Mouse (Mus musculus): ENCODE data around the gene Hebp1. TPM values are rescaled to one million over a fixed set of nuclear protein-coding genes. Genes with fewer than 3 reads are reported as not detected.

The Hebp1 gene
- polyA plus RNA-seq, 1 experiment from 2014 or later: 10.0 TPM

DNA sequence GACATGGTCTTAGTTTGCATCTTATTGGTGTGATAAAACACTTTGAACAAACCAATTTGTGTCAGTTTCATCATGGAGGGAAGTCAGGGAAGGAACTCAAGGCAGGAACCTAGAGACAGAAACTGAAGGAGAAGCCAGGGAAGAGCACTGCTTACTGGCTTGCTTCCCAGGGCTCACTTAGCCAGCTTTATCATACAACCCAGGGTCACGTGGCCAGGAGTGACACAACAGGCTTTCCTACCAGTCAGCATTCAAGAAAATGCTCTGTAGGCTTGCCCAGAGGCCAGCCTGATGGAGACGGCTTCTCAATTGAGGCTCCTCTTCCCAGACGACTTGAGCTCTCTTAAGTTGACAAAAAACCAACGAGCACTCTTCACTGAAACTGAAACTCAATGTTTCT is 2.9 kb downstream of the Hebp1 start:
- no peak overlapping the region for H3K4me2 ChIP-seq
- H3K4me1 ChIP-seq: peaks cover 10% of the 10 kb centered on the region
- 57% methylated on average over 4 of the region's 4 CpGs for WGBS
- H3K9ac ChIP-seq: no peak overlapping the region
- no peak overlapping the region for H3K4me3 ChIP-seq
- no peak overlapping the region for H3K27ac ChIP-seq
- H3K27me3 ChIP-seq: no peaks in the 10 kb centered on the region
- ATAC-seq (ENCODE audit: borderline replicate concordance, extremely low read depth, low FRiP score, low TSS enrichment): no peak
- H3K36me3 ChIP-seq: no peaks in the 10 kb centered on the region
- no peaks in the 10 kb centered on the region for H3K9me3 ChIP-seq

DNA sequence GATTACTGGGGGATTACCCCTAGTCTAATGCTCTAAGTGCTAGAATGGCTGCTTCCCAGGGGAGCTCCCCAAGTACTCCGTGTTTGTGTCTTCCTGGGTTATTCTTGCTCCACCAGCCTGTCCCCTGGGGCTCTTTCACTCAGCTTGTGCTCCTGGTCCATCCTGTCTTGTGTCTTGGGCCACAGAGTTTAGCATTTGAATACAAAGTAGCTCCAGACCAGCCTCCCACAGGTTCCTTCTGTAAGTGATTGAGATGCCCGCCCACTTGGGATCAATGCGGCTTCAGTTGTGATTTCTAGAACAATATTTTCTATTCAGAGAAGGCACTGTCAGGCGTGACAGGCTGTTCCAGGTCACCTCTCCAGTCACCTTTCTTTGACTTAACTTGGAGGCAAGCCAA is 4.1 kb downstream of the Hebp1 start:
- Histone ChIP-seq H3K27me3 (no peaks in the 10 kb centered on the region), H3K4me1 (peaks cover 7% of the 10 kb centered on the region), H3K27ac (no peak overlapping the region), H3K4me3 (no peak overlapping the region), H3K9me3 (no peaks in the 10 kb centered on the region), H3K36me3 (no peaks in the 10 kb centered on the region), H3K4me2 (no peak overlapping the region), H3K9ac (no peak overlapping the region)
- ATAC-seq (ENCODE audit: borderline replicate concordance, extremely low read depth, low FRiP score, low TSS enrichment): no peak
- WGBS: 56% methylated on average over 4 of the region's 4 CpGs

DNA sequence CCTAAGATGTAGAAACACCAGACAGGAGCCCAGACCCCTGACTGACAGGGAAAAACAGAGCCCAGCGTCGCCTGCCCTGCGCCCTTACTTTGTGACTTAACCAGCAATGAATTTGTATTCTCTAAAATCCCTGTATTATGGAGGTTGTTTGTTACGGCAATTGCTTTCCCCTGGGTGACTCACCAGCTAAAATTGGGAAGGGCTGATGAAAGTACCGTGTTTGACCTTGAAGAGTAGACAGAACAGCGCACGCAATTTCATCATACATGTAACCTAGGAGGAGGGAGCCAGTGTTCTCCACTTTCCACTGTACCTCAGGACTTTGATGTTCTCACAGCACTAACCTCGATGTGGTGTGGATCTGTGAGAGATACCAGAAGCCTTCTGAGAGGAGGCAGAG is 4.8 kb downstream of the Hebp1 start:
- 80% methylated on average over 8 of the region's 8 CpGs for WGBS
- ATAC-seq (ENCODE audit: borderline replicate concordance, extremely low read depth, low FRiP score, low TSS enrichment): no peak
- no peaks in the 10 kb centered on the region for H3K36me3 ChIP-seq

DNA sequence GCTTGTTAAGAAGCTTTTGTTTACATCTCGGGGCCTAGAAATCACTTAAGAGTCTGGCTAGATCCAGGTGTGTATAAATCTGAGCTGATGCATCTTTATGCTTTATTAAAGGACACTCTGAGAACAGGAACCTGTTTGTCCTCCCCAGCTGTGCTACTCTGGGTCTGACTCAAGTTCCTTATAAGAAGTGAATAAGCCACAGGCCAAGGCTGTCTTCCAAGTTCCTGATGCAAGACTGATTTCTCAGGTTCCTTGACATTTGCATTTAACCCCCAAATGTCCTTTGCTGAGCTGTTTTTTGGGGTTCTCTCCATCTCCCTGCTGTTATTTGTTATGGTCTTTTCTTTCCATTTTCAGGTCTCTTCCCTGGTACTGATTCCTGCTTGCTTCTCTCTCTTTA is 5.9 kb downstream of the Hebp1 start:
- no peak overlapping the region for H3K4me2 ChIP-seq
- H3K27ac ChIP-seq: no peak overlapping the region
- 84% methylated on average over 1 of the region's 1 CpGs for WGBS
- H3K4me3 ChIP-seq: no peak overlapping the region
- ATAC-seq (ENCODE audit: borderline replicate concordance, extremely low read depth, low FRiP score, low TSS enrichment): no peak
- H3K9me3 ChIP-seq: no peaks in the 10 kb centered on the region
- no peaks in the 10 kb centered on the region for H3K27me3 ChIP-seq
- H3K4me1 ChIP-seq: no peaks in the 10 kb centered on the region
- H3K36me3 ChIP-seq: no peaks in the 10 kb centered on the region
- H3K9ac ChIP-seq: no peak overlapping the region

More for the DNA sequence above, 4.8 kb downstream of the Hebp1 start:
- Histone ChIP-seq H3K9ac (no peak overlapping the region), H3K4me1 (peaks cover 3% of the 10 kb centered on the region; the same call in 1 of the 2 replicates), H3K27me3 (no peaks in the 10 kb centered on the region), H3K4me3 (no peak overlapping the region), H3K9me3 (no peaks in the 10 kb centered on the region), H3K4me2 (no peak overlapping the region), H3K27ac (no peak overlapping the region)

DNA sequence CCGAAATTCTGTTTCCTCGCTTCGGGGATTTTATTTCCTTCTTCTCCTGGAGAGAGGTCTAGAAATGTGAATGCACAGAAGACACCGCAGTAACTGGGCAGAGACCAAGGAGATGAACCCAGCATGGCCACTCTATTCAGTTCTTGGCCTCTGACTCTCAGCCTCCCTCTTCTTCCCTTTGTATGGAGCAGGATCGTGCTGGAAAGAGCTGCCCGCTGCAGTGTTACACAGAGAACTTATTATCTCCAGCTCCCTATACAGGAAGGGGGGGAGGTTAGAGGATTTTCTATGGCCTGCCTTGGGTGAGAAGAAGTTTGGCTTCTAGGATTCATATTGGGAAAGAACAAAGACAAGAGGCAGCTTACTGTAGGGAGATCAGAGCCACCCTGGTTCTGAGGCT is 7.7 kb downstream of the Hebp1 start:
- no peaks in the 10 kb centered on the region for H3K36me3 ChIP-seq
- no peak overlapping the region for H3K27ac ChIP-seq
- no peaks in the 10 kb centered on the region for H3K27me3 ChIP-seq
- H3K4me1 ChIP-seq: no peaks in the 10 kb centered on the region
- H3K4me2 ChIP-seq: no peak overlapping the region
- 65% methylated on average over 6 of the region's 6 CpGs for WGBS
- ATAC-seq (ENCODE audit: borderline replicate concordance, extremely low read depth, low FRiP score, low TSS enrichment): no peak
- no peak overlapping the region for H3K4me3 ChIP-seq
- H3K9me3 ChIP-seq: no peaks in the 10 kb centered on the region
- no peak overlapping the region for H3K9ac ChIP-seq

DNA sequence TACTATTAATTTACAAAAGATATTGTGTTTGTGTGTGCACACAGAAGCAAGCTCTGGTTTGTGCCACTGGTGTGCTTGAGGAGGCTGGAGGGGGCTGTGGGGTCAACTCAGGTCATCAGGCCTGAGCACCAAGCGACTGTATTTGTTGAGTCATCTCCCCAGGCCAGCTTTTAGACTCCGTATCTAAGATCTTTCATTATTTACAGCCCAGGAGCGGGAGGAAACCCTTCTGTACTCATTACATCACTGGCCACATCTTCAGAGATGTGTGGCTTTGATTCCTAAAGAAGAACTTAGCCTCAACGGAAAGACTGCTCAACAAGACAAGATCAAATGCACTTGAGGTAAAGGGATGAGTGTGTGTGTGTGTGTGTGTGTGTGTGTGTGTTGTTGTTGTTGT is 9.2 kb downstream of the Hebp1 start:
- no peaks in the 10 kb centered on the region for H3K27me3 ChIP-seq
- no peak for ATAC-seq (ENCODE audit: borderline replicate concordance, extremely low read depth, low FRiP score, low TSS enrichment)

DNA sequence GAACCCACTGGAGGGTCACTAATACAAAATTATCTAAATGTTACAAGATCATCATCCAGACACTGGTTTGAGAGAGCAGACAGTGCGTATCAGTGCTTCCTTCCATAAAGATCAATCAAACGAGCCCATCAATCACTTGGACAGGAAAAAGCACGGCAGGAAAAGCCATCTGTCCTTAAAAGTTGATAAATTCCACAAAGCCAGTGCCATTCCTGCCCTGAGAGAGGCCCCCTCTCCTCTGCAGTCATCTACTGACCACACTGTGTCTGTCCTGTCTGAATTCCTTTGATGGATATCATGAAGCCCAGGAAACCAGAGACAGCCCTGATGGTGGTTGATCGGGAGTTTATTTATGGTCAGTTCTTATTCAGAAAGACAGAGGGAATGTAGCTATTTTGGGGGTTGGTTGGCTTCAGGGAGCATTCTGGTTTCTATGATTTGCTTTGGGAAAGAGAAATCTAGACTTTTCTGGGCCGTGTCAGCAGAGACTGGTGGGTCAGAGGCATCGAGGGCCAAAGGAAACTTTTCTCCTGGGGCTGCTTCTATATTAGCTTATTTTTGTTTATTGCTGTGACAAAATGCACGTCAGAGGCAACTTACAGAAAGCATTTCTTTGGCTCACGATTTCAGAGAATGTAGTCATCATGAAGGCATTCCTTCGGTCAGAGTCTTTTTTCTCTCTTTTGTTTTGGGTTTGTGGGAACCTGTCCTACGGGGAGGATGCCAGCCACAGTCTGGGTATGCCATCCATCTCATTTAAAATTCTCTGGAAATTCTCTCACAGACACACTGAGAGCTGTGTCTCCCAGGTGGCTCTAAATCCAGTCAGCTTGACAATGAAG is 10.5 kb downstream of the Hebp1 start:
- H3K4me3 ChIP-seq: no peak overlapping the region
- WGBS: 43% methylated on average over 10 of the region's 10 CpGs

More for the DNA sequence above, 9.2 kb downstream of the Hebp1 start:
- Histone ChIP-seq H3K36me3 (no peaks in the 10 kb centered on the region), H3K9ac (no peak overlapping the region), H3K27ac (no peak overlapping the region), H3K9me3 (no peaks in the 10 kb centered on the region), H3K4me3 (no peak overlapping the region), H3K4me2 (no peak overlapping the region), H3K4me1 (no peaks in the 10 kb centered on the region)
- WGBS: 53% methylated on average over 4 of the region's 4 CpGs

DNA sequence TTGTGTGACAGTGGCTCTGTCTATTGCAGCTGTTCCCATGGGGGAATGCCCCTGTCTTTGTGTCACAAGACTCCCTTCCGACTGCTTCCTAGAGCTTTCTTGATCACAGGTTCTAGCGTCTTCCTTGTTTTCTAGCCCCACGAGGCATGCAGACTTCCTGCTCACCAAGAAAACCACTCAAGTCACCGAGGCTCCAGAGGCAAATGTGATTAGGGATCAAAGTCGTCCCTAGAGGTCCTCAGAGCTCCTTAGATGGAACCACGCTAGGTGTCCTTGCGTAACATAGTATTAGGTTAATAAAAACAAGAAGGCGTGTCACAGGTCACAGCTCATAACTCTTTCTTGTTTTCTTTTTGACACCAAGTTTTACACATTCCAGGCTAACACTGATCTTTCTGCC is 13.9 kb downstream of the Hebp1 start:
- Histone ChIP-seq H3K4me3 (no peak overlapping the region), H3K27me3 (no peaks in the 10 kb centered on the region), H3K9ac (no peak overlapping the region), H3K4me2 (no peak overlapping the region), H3K27ac (no peak overlapping the region), H3K4me1 (no peaks in the 10 kb centered on the region), H3K9me3 (no peaks in the 10 kb centered on the region), H3K36me3 (no peaks in the 10 kb centered on the region)
- 31% methylated on average over 8 of the region's 8 CpGs for WGBS
- no peak for ATAC-seq (ENCODE audit: borderline replicate concordance, extremely low read depth, low FRiP score, low TSS enrichment)

More for the DNA sequence above, 10.5 kb downstream of the Hebp1 start:
- H3K4me2 ChIP-seq: no peak overlapping the region
- H3K36me3 ChIP-seq: no peaks in the 10 kb centered on the region
- H3K27me3 ChIP-seq: no peaks in the 10 kb centered on the region
- H3K9ac ChIP-seq: no peak overlapping the region
- H3K9me3 ChIP-seq: no peaks in the 10 kb centered on the region
- no peaks in the 10 kb centered on the region for H3K4me1 ChIP-seq
- H3K27ac ChIP-seq: no peak overlapping the region
- no peak for ATAC-seq (ENCODE audit: borderline replicate concordance, extremely low read depth, low FRiP score, low TSS enrichment)

DNA sequence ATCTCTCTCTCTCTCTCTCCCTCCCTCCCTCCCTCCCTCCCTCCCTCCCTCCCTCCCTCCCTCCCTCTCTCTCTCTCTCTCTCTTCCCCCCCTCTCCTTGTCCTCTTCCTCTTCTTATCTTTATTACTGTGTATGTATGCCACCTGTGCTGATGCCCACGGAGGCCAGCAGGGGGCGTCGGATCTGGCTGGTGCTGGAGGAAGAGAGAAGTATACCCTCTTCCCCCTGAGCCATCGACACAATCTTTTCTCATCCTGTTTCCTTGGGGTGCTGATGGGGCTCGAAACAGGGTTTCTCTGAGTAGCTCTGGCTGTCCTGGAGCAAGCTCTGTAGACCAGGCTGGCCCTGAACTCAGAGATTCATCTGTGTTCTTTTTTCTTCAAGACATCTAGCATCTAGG is 14.9 kb downstream of the Hebp1 start:
- no peak overlapping the region for H3K9ac ChIP-seq
- no peak overlapping the region for H3K4me2 ChIP-seq
- H3K9me3 ChIP-seq: no peaks in the 10 kb centered on the region
- H3K4me1 ChIP-seq: no peaks in the 10 kb centered on the region
- 62% methylated on average over 3 of the region's 5 CpGs for WGBS
- no peak overlapping the region for H3K27ac ChIP-seq
- H3K36me3 ChIP-seq: no peaks in the 10 kb centered on the region
- no peak for ATAC-seq (ENCODE audit: borderline replicate concordance, extremely low read depth, low FRiP score, low TSS enrichment)
- H3K4me3 ChIP-seq: no peak overlapping the region
- H3K27me3 ChIP-seq: no peaks in the 10 kb centered on the region

DNA sequence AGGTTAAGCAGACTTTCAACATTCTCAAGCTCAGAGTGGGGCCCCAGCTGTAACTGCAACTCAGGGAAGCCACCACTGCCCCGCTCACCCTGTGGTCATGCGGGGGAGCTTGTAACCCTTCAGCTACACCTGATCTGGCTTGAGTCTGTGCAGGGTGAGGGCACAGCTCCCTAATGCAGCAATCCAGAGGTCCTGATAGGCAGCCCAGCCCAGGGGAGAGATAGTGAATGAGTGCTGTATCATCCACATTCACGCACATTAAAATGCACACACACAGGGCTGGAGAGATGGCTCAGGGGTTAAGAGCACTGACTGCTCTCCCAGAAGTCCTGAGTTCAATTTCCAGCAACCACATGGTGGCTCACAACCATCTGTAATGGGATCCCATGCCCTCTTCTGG is 19.2 kb downstream of the Hebp1 start:
- ATAC-seq (ENCODE audit: borderline replicate concordance, extremely low read depth, low FRiP score, low TSS enrichment): no peak
- H3K4me1 ChIP-seq: no peaks in the 10 kb centered on the region
- WGBS: 20% methylated on average over 3 of the region's 3 CpGs

DNA sequence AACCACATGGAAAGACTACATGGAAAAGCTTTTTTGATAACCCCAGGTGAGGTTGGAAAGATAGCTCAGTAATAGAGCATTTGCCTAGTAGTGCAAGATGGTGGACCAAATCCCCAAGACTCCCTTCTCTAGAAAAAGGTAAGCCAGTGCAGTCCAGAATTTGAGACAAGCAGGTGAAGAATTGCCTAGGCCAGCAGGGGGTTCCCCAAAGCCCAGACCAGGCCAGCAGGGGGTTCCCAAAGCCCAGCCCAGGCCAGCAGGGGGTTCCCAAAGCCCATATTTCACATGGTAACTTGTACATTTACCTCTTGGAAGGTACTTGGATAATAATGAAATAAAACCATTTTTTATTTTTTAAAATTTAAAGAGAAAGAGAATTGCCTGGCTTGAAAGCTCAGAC is 20.6 kb downstream of the Hebp1 start:
- Histone ChIP-seq H3K27me3 (no peaks in the 10 kb centered on the region), H3K4me3 (no peak overlapping the region), H3K27ac (no peak overlapping the region), H3K4me2 (no peak overlapping the region), H3K36me3 (no peaks in the 10 kb centered on the region), H3K9ac (no peak overlapping the region), H3K9me3 (no peaks in the 10 kb centered on the region), H3K4me1 (no peaks in the 10 kb centered on the region)
- no peak for ATAC-seq (ENCODE audit: borderline replicate concordance, extremely low read depth, low FRiP score, low TSS enrichment)

More for the DNA sequence above, 19.2 kb downstream of the Hebp1 start:
- Histone ChIP-seq H3K4me2 (no peak overlapping the region), H3K27ac (no peak overlapping the region), H3K36me3 (no peaks in the 10 kb centered on the region), H3K4me3 (no peak overlapping the region), H3K9ac (no peak overlapping the region), H3K27me3 (no peaks in the 10 kb centered on the region), H3K9me3 (no peaks in the 10 kb centered on the region)

DNA sequence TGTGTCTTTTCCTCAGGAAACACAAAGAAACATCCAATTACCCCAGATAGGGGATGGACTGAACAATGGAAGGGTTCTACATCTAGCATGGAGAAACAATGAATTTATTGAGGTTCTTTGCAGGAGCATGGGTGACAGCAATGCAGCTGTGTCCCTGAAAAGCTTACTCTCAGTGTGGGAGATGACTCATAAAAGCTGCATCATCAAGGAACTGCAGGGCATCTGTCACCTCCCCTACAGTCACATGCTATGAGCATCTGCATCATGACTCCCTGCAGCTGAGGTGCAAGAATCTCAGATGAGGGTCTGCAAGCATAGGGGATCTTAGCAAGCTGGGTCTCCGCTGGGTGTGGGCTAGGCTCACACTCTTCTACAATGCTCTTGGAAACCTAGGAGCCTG is 22.8 kb downstream of the Hebp1 start:
- ATAC-seq (ENCODE audit: borderline replicate concordance, extremely low read depth, low FRiP score, low TSS enrichment): no peak
- Histone ChIP-seq H3K27ac (no peak overlapping the region), H3K4me2 (no peak overlapping the region), H3K9me3 (no peaks in the 10 kb centered on the region), H3K27me3 (no peaks in the 10 kb centered on the region), H3K36me3 (no peaks in the 10 kb centered on the region), H3K9ac (no peak overlapping the region), H3K4me3 (no peak overlapping the region), H3K4me1 (no peaks in the 10 kb centered on the region)
- WGBS: 85% methylated on average over 1 of the region's 1 CpGs
